ENCODE assay signal across 8 mouse cellular contexts in genomic region chr8:10249156-10249555, GRCm38 (mm10).
DNase-seq lines count a peak whose midpoint lies in the region; ATAC-seq and TF ChIP-seq lines count a peak whose summit lies in the region.

No protein-coding gene starts in this region.

- H3K4me3 ChIP-seq in left cerebral cortex, adult 2 months, result peak overlapping the region; percentile 52
- H3K4me3 ChIP-seq in forebrain, embryonic 16.5 days (replicated peaks; ENCODE audit: low read length), result peak overlapping the region; percentile 18

- TF ChIP-seq CTCF in left cerebral cortex, adult 2 months (IDR thresholded peaks at IDR 0.05), result no peak

- DNase-seq in left cerebral cortex, adult 2 months (ENCODE audit: extremely low spot score in 1 of 2, low spot score in 2 of 2), result peak in 1 of 2 experiments; percentile 17
- DNase-seq in left cerebral cortex, adult 11 months (ENCODE audit: low spot score), result no peak
- DNase-seq in left cerebral cortex, postnatal 36 days (ENCODE audit: low spot score in 2 of 2), result peak; percentile 13 to 28
- DNase-seq in right cerebral cortex, postnatal 25 days, result peak; percentile 20
- DNase-seq in kidney, postnatal 10 days, result no peak

- no peaks in the 10 kb centered on the region for H3K36me3 ChIP-seq in forebrain, embryonic 16.5 days (ENCODE audit: control insufficient read depth, insufficient read depth)

- peak; percentile 90 for ATAC-seq in forebrain, embryonic 16.5 days
- ATAC-seq in megakaryocyte progenitor cell, adult 5-6 weeks (replicated peaks; ENCODE audit: poor library complexity), result no peak
- ATAC-seq in CD4-positive, CD25-positive, alpha-beta regulatory T cell, adult 4 months, result no peak

- no peaks in the 10 kb centered on the region for H3K27me3 ChIP-seq in forebrain, embryonic 16.5 days (replicated peaks; ENCODE audit: control insufficient read depth, insufficient read depth, low read length)

- 0 out of 2 replicates have a peak overlapping the region, but pooled peaks have one; percentile 10 for H3K9ac ChIP-seq in forebrain, embryonic 16.5 days (replicated peaks; ENCODE audit: low read depth, low read length)

- H3K27ac ChIP-seq in left cerebral cortex, adult 2 months, result peak overlapping the region; percentile 69
- H3K27ac ChIP-seq in forebrain, embryonic 16.5 days (ENCODE audit: low read length), result no peak overlapping the region

- peak overlapping the region; percentile 47 for H3K4me2 ChIP-seq in forebrain, embryonic 16.5 days (ENCODE audit: low read length)

- peaks cover 10% of the 10 kb centered on the region for H3K4me1 ChIP-seq in forebrain, embryonic 16.5 days (replicated peaks; ENCODE audit: control insufficient read depth, insufficient read depth, low read length)

- intact Hi-C loops in left cerebral cortex, adult 2 months (cut with DNase I), result no loop called here
- intact Hi-C loops in left cerebral cortex, postnatal 36 days (cut with DNase I), result no loop called here

- no peaks in the 10 kb centered on the region for H3K9me3 ChIP-seq in forebrain, embryonic 16.5 days (ENCODE audit: control insufficient read depth, low read length)

- under 1% methylated on average over 15 of the region's 15 CpGs for WGBS in forebrain, embryonic 16.5 days

Comparison
In these comparisons a context has a peak if more than half of its experiments do, and no peak if none do; other contexts are left out.
1. DNase-seq: peak in left cerebral cortex, postnatal 36 days (2 of 2) and right cerebral cortex, postnatal 25 days (single experiment); none in left cerebral cortex, adult 11 months (single experiment) and kidney, postnatal 10 days (single experiment).